Mouse (Mus musculus): ENCODE results near the gene Prkcz. TPM values are rescaled to one million over a fixed set of nuclear protein-coding genes. Genes with fewer than 3 reads are reported as not detected.

Gene Prkcz
- polyA plus RNA-seq, 2 experiments = 0.99 to 1.7 TPM

DNA sequence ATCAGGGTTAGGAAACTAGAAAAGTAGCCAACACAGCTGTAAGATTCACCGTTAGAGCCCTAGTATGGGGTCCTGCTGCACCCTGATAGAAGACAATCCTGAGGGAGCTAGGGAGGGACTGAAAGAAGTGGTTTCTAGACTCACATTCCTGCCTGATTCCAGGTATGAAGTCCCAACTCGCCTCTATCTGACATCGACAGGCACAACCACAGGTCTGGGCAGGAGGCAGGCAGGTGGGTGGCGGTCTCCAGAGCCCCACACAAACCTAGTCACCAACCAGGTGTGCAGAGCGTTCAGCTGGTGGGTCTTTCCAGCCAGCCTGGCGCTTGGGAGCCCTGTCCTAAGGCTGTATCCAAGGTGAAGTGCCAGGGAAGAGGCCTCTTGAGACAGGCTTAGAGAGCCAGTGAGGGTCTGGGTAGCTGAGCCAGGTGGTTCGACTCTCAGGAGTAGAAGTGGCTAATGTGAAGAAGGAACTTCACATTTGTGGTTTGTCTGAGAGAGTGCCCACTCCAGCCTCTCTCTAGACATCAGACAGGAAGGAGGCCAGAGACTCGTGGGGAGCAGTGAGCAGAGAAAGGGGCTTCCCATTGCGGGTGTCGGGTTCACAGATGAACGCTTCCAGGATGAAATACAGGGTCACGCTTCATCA is 124.3 kb downstream of the Prkcz start:
- Histone ChIP-seq H3K36me3 (replicated peaks; ENCODE audit: control insufficient read depth, insufficient read depth, low read depth) (no peaks in the 10 kb centered on the region), H3K4me1 (replicated peaks; ENCODE audit: control insufficient read depth in 2 of 2, insufficient read depth in 2 of 2, low read length in 1 of 2) (peaks cover 0 to 20% of the 10 kb centered on the region in 2 experiments; a peak in 2 of 4 replicates), H3K4me2 (ENCODE audit: low read depth) (no peak overlapping the region), H3K27ac (no peak overlapping the region), H3K4me3 (ENCODE audit: insufficient read depth in 1 of 2, low read depth in 2 of 2, low read length in 2 of 2) (no peak overlapping the region), H3K9ac (replicated peaks) (no peak overlapping the region), H3K9me3 (ENCODE audit: control insufficient read depth, low read length) (no peaks in the 10 kb centered on the region), H3K27me3 (ENCODE audit: control insufficient read depth, insufficient read depth, low read length) (no peaks in the 10 kb centered on the region)
- DNase-seq (ENCODE audit: low read depth in 3 of 3, low spot score in 3 of 3) (no peak), ATAC-seq (ENCODE audit: insufficient read depth) (no peak)
- WGBS (ENCODE audit: insufficient replicate concordance) = 42% methylated on average over 12 of the region's 12 CpGs
- no peak for TF ChIP-seq EP300 (IDR thresholded peaks at IDR 0.05; ENCODE audit: low read depth)
- no peak for TF ChIP-seq CTCF (IDR thresholded peaks at IDR 0.05; ENCODE audit: low read depth)

DNA sequence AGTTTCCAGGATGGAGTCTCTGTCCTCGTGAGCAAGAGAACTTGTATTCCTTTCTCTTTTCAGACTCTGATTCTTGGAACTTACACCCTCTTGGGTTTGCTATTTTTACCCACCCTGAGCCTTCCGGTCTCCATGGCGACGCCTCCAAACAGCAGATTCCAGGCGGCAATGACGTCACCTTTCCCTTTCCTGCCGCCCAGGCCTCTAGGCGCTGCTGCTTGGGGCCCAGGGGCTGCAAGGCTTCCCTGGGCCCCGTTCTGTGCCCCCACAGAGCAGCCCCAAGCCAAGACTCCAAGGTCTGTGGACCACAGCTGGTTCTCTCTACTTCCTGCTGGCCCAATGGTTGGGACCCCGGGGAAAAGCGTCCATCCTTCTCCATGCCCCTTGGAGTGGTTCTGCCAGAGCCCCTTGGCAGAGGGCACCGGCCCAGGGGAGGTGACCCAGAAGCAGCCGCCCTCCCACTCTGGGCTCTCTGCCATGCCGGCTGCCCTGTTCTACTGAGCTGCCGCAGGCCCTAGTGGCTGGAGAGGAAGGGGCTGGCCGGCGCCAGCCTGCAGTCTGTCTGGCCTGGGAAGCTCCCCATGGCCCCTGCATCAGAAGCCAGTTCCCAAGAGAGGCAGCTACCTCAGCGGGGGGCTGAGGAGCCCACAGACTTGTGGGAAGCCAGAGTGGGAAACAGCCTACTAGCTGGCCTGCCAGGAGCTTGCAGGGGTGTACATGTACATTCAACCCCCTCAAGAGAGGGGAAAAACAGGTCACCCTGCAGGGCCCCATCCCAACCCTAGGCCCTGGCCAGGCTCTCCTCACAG is 125.6 kb downstream of the Prkcz start:
- Histone ChIP-seq H3K9me3 (ENCODE audit: control insufficient read depth, low read length) (no peaks in the 10 kb centered on the region), H3K9ac (replicated peaks) (no peak overlapping the region; the same call in 1 of the 2 replicates), H3K36me3 (replicated peaks; ENCODE audit: control insufficient read depth, insufficient read depth, low read depth) (no peaks in the 10 kb centered on the region), H3K4me1 (replicated peaks; ENCODE audit: control insufficient read depth in 2 of 2, insufficient read depth in 2 of 2, low read length in 1 of 2) (peaks cover 0 to 20% of the 10 kb centered on the region in 2 experiments; a peak in 2 of 4 replicates), H3K4me3 (ENCODE audit: insufficient read depth in 1 of 2, low read depth in 2 of 2, low read length in 2 of 2) (no peak overlapping the region), H3K27ac (peak overlapping the region; percentile 18; the same call in 1 of the 2 replicates), H3K4me2 (ENCODE audit: low read depth) (peak overlapping the region; percentile 21; the same call in 1 of the 2 replicates), H3K27me3 (ENCODE audit: control insufficient read depth, insufficient read depth, low read length) (no peaks in the 10 kb centered on the region)
- DNase-seq (ENCODE audit: low read depth in 3 of 3, low spot score in 3 of 3) (no peak), ATAC-seq (ENCODE audit: insufficient read depth) (peak; percentile 55)
- no peak for TF ChIP-seq CTCF (IDR thresholded peaks at IDR 0.05; ENCODE audit: low read depth)
- TF ChIP-seq EP300 (IDR thresholded peaks at IDR 0.05; ENCODE audit: low read depth) = no peak
- WGBS (ENCODE audit: insufficient replicate concordance) = 9% methylated on average over 18 of the region's 18 CpGs

DNA sequence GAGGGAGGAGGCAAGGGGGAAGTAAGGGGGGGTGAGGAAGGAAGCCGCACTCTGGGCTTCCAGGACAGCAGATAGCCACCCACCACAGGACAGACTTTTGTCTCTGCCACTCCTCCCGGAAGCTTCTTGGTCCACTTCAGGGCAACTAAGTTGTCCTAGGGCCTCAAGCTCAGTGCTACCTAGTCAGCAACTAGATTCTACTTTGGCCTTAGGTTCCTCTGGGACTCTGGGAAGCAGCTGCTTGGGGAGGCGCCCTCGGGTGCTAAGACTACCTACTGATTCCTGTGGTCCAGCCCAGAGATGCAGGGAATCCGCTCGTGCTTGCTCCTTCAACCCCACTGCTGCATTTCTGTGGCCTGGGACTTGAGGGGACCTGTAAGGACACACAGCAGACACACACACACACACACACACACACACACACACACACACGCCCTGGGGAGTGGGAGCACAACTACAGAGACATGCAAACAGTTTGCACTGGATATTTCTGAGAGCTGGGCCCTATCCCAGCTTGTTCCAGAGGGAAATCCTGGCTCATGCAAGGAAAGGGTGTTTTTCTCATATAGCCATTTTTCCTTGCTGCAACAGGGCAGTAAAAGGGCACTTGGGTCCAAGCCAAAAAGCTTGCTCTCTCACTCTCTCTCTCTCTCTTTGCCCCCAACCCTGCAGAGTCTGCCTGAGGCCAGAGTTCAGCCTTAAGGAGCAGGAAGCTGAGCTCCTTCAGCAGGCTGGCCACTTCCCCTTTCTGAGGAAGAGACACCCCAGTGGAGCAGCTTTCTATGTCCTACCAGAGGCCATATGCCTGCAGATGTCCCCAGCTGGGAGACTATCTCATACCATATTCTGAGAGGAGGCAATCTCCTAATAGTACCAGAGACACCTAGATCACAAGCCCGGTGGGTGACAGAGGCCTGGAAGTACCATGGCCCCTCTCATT is 126.5 kb downstream of the Prkcz start:
- H3K27me3 ChIP-seq (ENCODE audit: control insufficient read depth, insufficient read depth, low read length) = no peaks in the 10 kb centered on the region
- ATAC-seq (ENCODE audit: insufficient read depth) (0 out of 2 replicates have a peak, but pooled peaks have one; percentile 33), DNase-seq (ENCODE audit: low read depth in 3 of 3, low spot score in 3 of 3) (no peak)
- H3K9me3 ChIP-seq (ENCODE audit: control insufficient read depth, low read length) = no peaks in the 10 kb centered on the region
- peaks cover 0 to 20% of the 10 kb centered on the region in 2 experiments; a peak in 2 of 4 replicates for H3K4me1 ChIP-seq (replicated peaks; ENCODE audit: control insufficient read depth in 2 of 2, insufficient read depth in 2 of 2, low read length in 1 of 2)
- peak overlapping the region; percentile 21; the same call in 1 of the 2 replicates for H3K4me2 ChIP-seq (ENCODE audit: low read depth)
- H3K36me3 ChIP-seq (replicated peaks; ENCODE audit: control insufficient read depth, insufficient read depth, low read depth) = no peaks in the 10 kb centered on the region
- H3K4me3 ChIP-seq (ENCODE audit: insufficient read depth in 1 of 2, low read depth in 2 of 2, low read length in 2 of 2) = no peak overlapping the region
- TF ChIP-seq EP300 (IDR thresholded peaks at IDR 0.05; ENCODE audit: low read depth) (no peak), CTCF (IDR thresholded peaks at IDR 0.05; ENCODE audit: low read depth) (no peak)
- H3K9ac ChIP-seq (replicated peaks) = no peak overlapping the region
- WGBS (ENCODE audit: insufficient replicate concordance) = 20% methylated on average over 8 of the region's 8 CpGs
- H3K27ac ChIP-seq = peak overlapping the region; percentile 2

DNA sequence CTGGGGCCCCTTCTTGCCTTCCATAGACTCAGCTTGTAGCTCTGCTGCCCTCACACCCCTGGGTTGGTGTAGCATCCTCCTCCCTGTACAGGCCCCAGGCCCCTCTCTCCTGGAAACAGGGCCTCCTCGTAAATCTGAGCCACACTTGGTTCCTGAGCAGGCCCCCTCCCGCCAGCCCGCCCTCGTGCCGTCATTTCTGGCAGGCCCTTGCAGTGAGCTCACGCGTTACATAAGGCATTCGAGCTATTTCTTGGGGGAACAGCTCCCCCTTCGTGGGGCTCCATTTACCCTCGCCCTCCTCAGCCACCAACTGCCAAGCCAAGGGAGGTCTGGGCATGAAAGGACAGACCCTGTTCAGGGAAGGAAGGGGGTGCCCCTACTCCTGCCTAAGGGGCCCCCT is 127.3 kb downstream of the Prkcz start:
- H3K27ac ChIP-seq = no peak overlapping the region
- H3K9me3 ChIP-seq (ENCODE audit: control insufficient read depth, low read length) = no peaks in the 10 kb centered on the region
- DNase-seq (ENCODE audit: low read depth in 3 of 3, low spot score in 3 of 3) (no peak), ATAC-seq (ENCODE audit: insufficient read depth) (no peak)
- no peak for TF ChIP-seq EP300 (IDR thresholded peaks at IDR 0.05; ENCODE audit: low read depth)
- no peaks in the 10 kb centered on the region for H3K27me3 ChIP-seq (ENCODE audit: control insufficient read depth, insufficient read depth, low read length)
- peaks cover 0 to 20% of the 10 kb centered on the region in 2 experiments; a peak in 2 of 4 replicates for H3K4me1 ChIP-seq (replicated peaks; ENCODE audit: control insufficient read depth in 2 of 2, insufficient read depth in 2 of 2, low read length in 1 of 2)
- no peak overlapping the region for H3K4me3 ChIP-seq (ENCODE audit: insufficient read depth in 1 of 2, low read depth in 2 of 2, low read length in 2 of 2)
- 25% methylated on average over 10 of the region's 10 CpGs for WGBS (ENCODE audit: insufficient replicate concordance)
- no peaks in the 10 kb centered on the region for H3K36me3 ChIP-seq (replicated peaks; ENCODE audit: control insufficient read depth, insufficient read depth, low read depth)
- H3K9ac ChIP-seq (replicated peaks) = no peak overlapping the region
- no peak overlapping the region for H3K4me2 ChIP-seq (ENCODE audit: low read depth)
